Mouse (Mus musculus) megakaryocyte, embryonic 14.5 days (primary cell): Measurements from ENCODE around the gene 4933402J07Rik. TPM values are rescaled to one million over a fixed set of nuclear protein-coding genes. Genes with fewer than 3 reads are reported as not detected.

Source experiments
- H3K27me3 ChIP-seq: replicated peaks from 2 replicates; pipeline ENCODE3; 2012; ENCODE audit warnings: inconsistent platforms
- H3K36me3 ChIP-seq: replicated peaks from 2 replicates; pipeline ENCODE3; 2012; ENCODE audit warnings: low read length, inconsistent platforms, mixed read lengths
- H3K4me1 ChIP-seq: 2 replicates; pipeline ENCODE4 v1.6.1; 2012; ENCODE audit warnings: inconsistent platforms
- H3K4me3 ChIP-seq: replicated peaks from 2 replicates; pipeline ENCODE3; 2012; ENCODE audit warnings: moderate library complexity, mild to moderate bottlenecking, inconsistent platforms
- H3K9me3 ChIP-seq: 2 replicates; pipeline ENCODE4 v1.6.1; 2012; ENCODE audit warnings: inconsistent platforms
- FLI1 ChIP-seq: IDR thresholded peaks from 2 replicates; pipeline ENCODE4 v1.6.1; 2012; ENCODE audit warnings: low read length, inconsistent platforms, mixed read lengths
- GATA1 ChIP-seq: IDR thresholded peaks from 3 replicates; pipeline ENCODE4 v1.6.1; 2012; ENCODE audit warnings: mixed read lengths, low read length, inconsistent platforms, borderline replicate concordance
- polyA plus RNA-seq: library from polyadenylated mRNA; stranded (reverse); fragments of >175 nt; gene quantifications from 2 replicates; pipeline ENCODE4 v1.2.3, GENCODE M21; 2012; ENCODE audit warnings: low replicate concordance; ENCODE audit not compliant: insufficient read depth

The 4933402J07Rik gene
- polyA plus RNA-seq, 1 experiment: not detected

- no peaks in the 10 kb centered on the region for H3K4me1 ChIP-seq
- no peaks in the 10 kb centered on the region for H3K27me3 ChIP-seq
- H3K36me3 ChIP-seq: no peaks in the 10 kb centered on the region
- TF ChIP-seq GATA1 (no peak), FLI1 (no peak)
- no peak overlapping the region for H3K4me3 ChIP-seq
- H3K9me3 ChIP-seq: no peaks in the 10 kb centered on the region
Measured at GRCm38 (mm10) chr8:87560801-87561200, 2.9 kb upstream of the 4933402J07Rik start.

- H3K4me1 ChIP-seq: no peaks in the 10 kb centered on the region
- no peaks in the 10 kb centered on the region for H3K36me3 ChIP-seq
- no peak for TF ChIP-seq GATA1
- no peak for TF ChIP-seq FLI1
- H3K27me3 ChIP-seq: peaks cover 18% of the 10 kb centered on the region
- no peak overlapping the region for H3K4me3 ChIP-seq
- peaks cover 3% of the 10 kb centered on the region; the same call in 1 of the 2 replicates for H3K9me3 ChIP-seq
Measured at GRCm38 (mm10) chr8:87569203-87569602, 5.5 kb downstream of the 4933402J07Rik start.

GRCm38 (mm10) chr8:87569706-87570563 lies 6.3 kb downstream of the 4933402J07Rik start:
- Histone ChIP-seq H3K4me1 (no peaks in the 10 kb centered on the region), H3K36me3 (no peaks in the 10 kb centered on the region), H3K9me3 (peaks cover 3% of the 10 kb centered on the region; the same call in 1 of the 2 replicates), H3K4me3 (no peak overlapping the region), H3K27me3 (peaks cover 18% of the 10 kb centered on the region)
- TF ChIP-seq GATA1 (no peak), FLI1 (no peak)

GRCm38 (mm10) chr8:87570564-87570855 lies 6.9 kb downstream of the 4933402J07Rik start:
- no peaks in the 10 kb centered on the region for H3K4me1 ChIP-seq
- H3K9me3 ChIP-seq: peaks cover 3% of the 10 kb centered on the region; the same call in 1 of the 2 replicates
- no peak overlapping the region for H3K4me3 ChIP-seq
- no peaks in the 10 kb centered on the region for H3K36me3 ChIP-seq
- TF ChIP-seq GATA1: no peak
- TF ChIP-seq FLI1: no peak
- H3K27me3 ChIP-seq: peaks cover 18% of the 10 kb centered on the region

GRCm38 (mm10) chr8:87570880-87571279 lies 7.2 kb downstream of the 4933402J07Rik start:
- TF ChIP-seq GATA1 (no peak), FLI1 (no peak)
- H3K9me3 ChIP-seq: peaks cover 3% of the 10 kb centered on the region; the same call in 1 of the 2 replicates

GRCm38 (mm10) chr8:87594272-87594671 lies 30.6 kb downstream of the 4933402J07Rik start:
- Histone ChIP-seq H3K36me3 (no peaks in the 10 kb centered on the region), H3K9me3 (no peaks in the 10 kb centered on the region), H3K4me3 (no peak overlapping the region), H3K4me1 (no peaks in the 10 kb centered on the region), H3K27me3 (peaks cover 19% of the 10 kb centered on the region)
- no peak for TF ChIP-seq FLI1

More at GRCm38 (mm10) chr8:87570880-87571279, 7.2 kb downstream of the 4933402J07Rik start:
- Histone ChIP-seq H3K36me3 (no peaks in the 10 kb centered on the region), H3K27me3 (peaks cover 18% of the 10 kb centered on the region), H3K4me3 (no peak overlapping the region), H3K4me1 (no peaks in the 10 kb centered on the region)

GRCm38 (mm10) chr8:87602731-87603130 lies 39.1 kb downstream of the 4933402J07Rik start:
- peaks cover 27% of the 10 kb centered on the region for H3K27me3 ChIP-seq
- no peaks in the 10 kb centered on the region for H3K4me1 ChIP-seq
- H3K36me3 ChIP-seq: no peaks in the 10 kb centered on the region
- no peaks in the 10 kb centered on the region for H3K9me3 ChIP-seq
- TF ChIP-seq FLI1 (no peak), GATA1 (no peak)
- no peak overlapping the region for H3K4me3 ChIP-seq

- no peaks in the 10 kb centered on the region for H3K9me3 ChIP-seq
- no peaks in the 10 kb centered on the region for H3K4me1 ChIP-seq
- H3K36me3 ChIP-seq: no peaks in the 10 kb centered on the region
Measured at GRCm38 (mm10) chr8:87609110-87609509, 45.5 kb downstream of the 4933402J07Rik start.

GRCm38 (mm10) chr8:87609651-87610192 lies 46.1 kb downstream of the 4933402J07Rik start:
- Histone ChIP-seq H3K36me3 (no peaks in the 10 kb centered on the region), H3K9me3 (0 out of 2 replicates have a peak, but pooled peaks cover 2% of the 10 kb centered on the region), H3K27me3 (peaks cover 8% of the 10 kb centered on the region), H3K4me1 (no peaks in the 10 kb centered on the region), H3K4me3 (no peak overlapping the region)
- TF ChIP-seq GATA1 (no peak), FLI1 (no peak)

More at GRCm38 (mm10) chr8:87609110-87609509, 45.5 kb downstream of the 4933402J07Rik start:
- TF ChIP-seq GATA1 (no peak), FLI1 (no peak)
- Histone ChIP-seq H3K4me3 (no peak overlapping the region), H3K27me3 (peaks cover 11% of the 10 kb centered on the region)

- peaks cover 9% of the 10 kb centered on the region for H3K27me3 ChIP-seq
- peaks cover 19% of the 10 kb centered on the region for H3K9me3 ChIP-seq
- TF ChIP-seq GATA1: no peak
- no peak for TF ChIP-seq FLI1
- no peak overlapping the region for H3K4me3 ChIP-seq
- 0 out of 2 replicates have a peak, but pooled peaks cover 3% of the 10 kb centered on the region for H3K4me1 ChIP-seq
- no peaks in the 10 kb centered on the region for H3K36me3 ChIP-seq
Measured at GRCm38 (mm10) chr8:87613701-87614100, 50.0 kb downstream of the 4933402J07Rik start.
